Mouse (Mus musculus) cerebellum, adult 2 months (tissue): ENCODE measurements around the gene Snai1. TPM values are rescaled to one million over a fixed set of nuclear protein-coding genes. Genes with fewer than 3 reads are reported as not detected.

Experiments
- DNase-seq, 2 experiments: peaks; one replicate each; pipeline ENCODE4 v3.0.0; 2021
- H3K27ac ChIP-seq: fragments of 200-500 bp; 2 replicates; pipeline ENCODE4 v1.5.1; 2012; ENCODE audit warnings: low read length, control low read depth, inconsistent platforms; ENCODE audit not compliant: insufficient read depth
- H3K27me3 ChIP-seq: fragments of 200-500 bp; 2 replicates; pipeline ENCODE4 v1.6.1; 2012; ENCODE audit warnings: inconsistent platforms, mild to moderate bottlenecking, low read length, moderate library complexity; ENCODE audit not compliant: control insufficient read depth, insufficient read depth
- H3K4me1 ChIP-seq: fragments of 200-500 bp; 2 replicates; pipeline ENCODE4 v1.6.1; 2011; ENCODE audit warnings: low read length; ENCODE audit not compliant: control insufficient read depth, insufficient read depth
- H3K4me3 ChIP-seq: fragments of 200-500 bp; replicated peaks from 2 replicates; pipeline ENCODE3; 2011; ENCODE audit warnings: mild to moderate bottlenecking, low read depth, low read length, control low read depth; ENCODE audit not compliant: insufficient read depth
- CTCF ChIP-seq: fragments of 200-500 bp; IDR thresholded peaks from 2 replicates; pipeline ENCODE4 v1.5.1; 2011; ENCODE audit warnings: low read depth, mild to moderate bottlenecking, control low read depth, low read length, moderate library complexity, borderline replicate concordance; ENCODE audit not compliant: insufficient read depth
- POLR2A ChIP-seq: fragments of 200-500 bp; IDR thresholded peaks from 2 replicates; pipeline ENCODE4 v1.6.1; 2011; ENCODE audit warnings: low read length, control low read depth, borderline replicate concordance; ENCODE audit not compliant: insufficient read depth
- WGBS: fragments of 180-500 bp; shearing (Covaris S2); methylation state at CpG from one replicate; pipeline ENCODE4 v1.1.7; 2018; 5-methylcytosine and 5-hydroxymethylcytosine counted together
- polyA plus RNA-seq: library from polyadenylated mRNA; depleted of rRNA; stranded (reverse); fragments of >200 nt; gene quantifications from 2 replicates; pipeline ENCODE4 v1.2.3, GENCODE M21; 2012; rRNA removed

Gene Snai1
- 1.1 and 1.9 TPM in 2 replicates for polyA plus RNA-seq

- TF ChIP-seq CTCF: peak; percentile 73
- no peak for TF ChIP-seq POLR2A
- H3K4me1 ChIP-seq: no peaks in the 10 kb centered on the region
- H3K27ac ChIP-seq: no peak within 1 kb of the TSS
- no peaks in the 10 kb centered on the region for H3K27me3 ChIP-seq
- WGBS: 2% methylated on average over 58 of the region's 58 CpGs
- DNase-seq: peak; percentile 87 to 88
- H3K4me3 ChIP-seq: peak within 1 kb of the TSS; percentile 38
These were observed at the start of gene Snai1 for GRCm38 (mm10) chr2:167537476-167538297. Gene Snai1, plus strand, starts transcription at chr2:167538195.

- WGBS: 24% methylated on average over 4 of the region's 4 CpGs
- H3K27ac ChIP-seq: peak overlapping the region; percentile 96
- peak overlapping the region; percentile 96 for H3K4me3 ChIP-seq
- TF ChIP-seq POLR2A: no peak
- TF ChIP-seq CTCF: no peak
- peaks cover 26% of the 10 kb centered on the region for H3K4me1 ChIP-seq
- DNase-seq: peak; percentile 48 to 67
- no peaks in the 10 kb centered on the region for H3K27me3 ChIP-seq
These were observed 47.0 kb upstream of the Snai1 start for GRCm38 (mm10) chr2:167490813-167491525.

- Histone ChIP-seq H3K4me1 (peaks cover 16% of the 10 kb centered on the region), H3K27me3 (no peaks in the 10 kb centered on the region), H3K27ac (peak within 1 kb of the TSS; percentile 96), H3K4me3 (peak within 1 kb of the TSS; percentile 96)
- TF ChIP-seq CTCF (no peak), POLR2A (no peak)
- DNase-seq: peak; percentile 25 to 37
- WGBS: 1% methylated on average over 52 of the region's 52 CpGs
These were observed 46.0 kb upstream of the Snai1 start, which contains the start of gene Rnf114 for GRCm38 (mm10) chr2:167491757-167492708. Gene Rnf114, plus strand, starts transcription at chr2:167492645.

GRCm38 (mm10) chr2:167492713-167493636, 45.0 kb upstream of the Snai1 start, which contains the start of gene Spata2:
Gene Spata2, minus strand, starts transcription at chr2:167492887.
- Histone ChIP-seq H3K4me1 (peaks cover 8% of the 10 kb centered on the region), H3K4me3 (peak within 1 kb of the TSS; percentile 96), H3K27me3 (no peaks in the 10 kb centered on the region), H3K27ac (peak within 1 kb of the TSS; percentile 96)
- WGBS: 1% methylated on average over 63 of the region's 63 CpGs
- TF ChIP-seq POLR2A (peak; percentile 40; the same call in 1 of the 2 replicates), CTCF (no peak)
- DNase-seq: peak; percentile 94 to 97

GRCm38 (mm10) chr2:167496437-167496836, 41.6 kb upstream of the Snai1 start:
- Histone ChIP-seq H3K27me3 (no peaks in the 10 kb centered on the region), H3K27ac (no peak overlapping the region), H3K4me3 (no peak overlapping the region), H3K4me1 (no peaks in the 10 kb centered on the region)
- 73% methylated on average over 7 of the region's 7 CpGs for WGBS
- TF ChIP-seq CTCF: no peak
- no peak for TF ChIP-seq POLR2A
- no peak for DNase-seq

GRCm38 (mm10) chr2:167497272-167497671, 40.7 kb upstream of the Snai1 start:
- TF ChIP-seq POLR2A (no peak), CTCF (peak; percentile 45; the same call in 1 of the 2 replicates)
- WGBS: 77% methylated on average over 5 of the region's 5 CpGs

GRCm38 (mm10) chr2:167502554-167503252, 35.3 kb upstream of the Snai1 start:
- WGBS: 47% methylated on average over 13 of the region's 13 CpGs

More at GRCm38 (mm10) chr2:167497272-167497671, 40.7 kb upstream of the Snai1 start:
- H3K4me3 ChIP-seq: no peak overlapping the region
- H3K27me3 ChIP-seq: no peaks in the 10 kb centered on the region
- H3K4me1 ChIP-seq: no peaks in the 10 kb centered on the region
- no peak for DNase-seq
- no peak overlapping the region for H3K27ac ChIP-seq

More at GRCm38 (mm10) chr2:167502554-167503252, 35.3 kb upstream of the Snai1 start:
- Histone ChIP-seq H3K4me3 (peak overlapping the region; percentile 99), H3K27ac (peak overlapping the region; percentile 96), H3K4me1 (peaks cover 15% of the 10 kb centered on the region), H3K27me3 (no peaks in the 10 kb centered on the region)
- TF ChIP-seq CTCF (no peak), POLR2A (no peak)
- DNase-seq: no peak
